Mouse (Mus musculus): Measurements from ENCODE around the gene Mnd1.

Gene Mnd1

DNA sequence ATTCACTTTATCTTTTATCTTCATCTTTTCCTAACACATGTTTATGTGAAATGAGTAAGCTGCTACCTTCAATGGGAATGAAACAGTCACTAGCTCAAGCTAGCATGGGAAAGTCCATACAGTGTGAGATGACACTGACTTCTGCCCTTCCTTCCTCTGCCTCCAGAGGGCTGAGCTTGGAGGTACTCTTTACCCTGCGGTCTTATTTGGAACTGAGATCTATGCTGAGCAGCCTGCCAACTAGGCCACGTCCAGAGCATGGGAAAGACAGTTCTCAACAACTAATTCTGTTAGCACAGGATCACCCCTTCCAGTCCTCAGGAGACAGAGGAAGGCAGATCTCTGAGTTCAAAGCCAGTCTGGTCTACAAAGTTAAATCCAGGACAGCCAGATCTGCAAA is 64.6 kb downstream of the Mnd1 start:
- DNase-seq (ENCODE audit: low spot score) = no peak

DNA sequence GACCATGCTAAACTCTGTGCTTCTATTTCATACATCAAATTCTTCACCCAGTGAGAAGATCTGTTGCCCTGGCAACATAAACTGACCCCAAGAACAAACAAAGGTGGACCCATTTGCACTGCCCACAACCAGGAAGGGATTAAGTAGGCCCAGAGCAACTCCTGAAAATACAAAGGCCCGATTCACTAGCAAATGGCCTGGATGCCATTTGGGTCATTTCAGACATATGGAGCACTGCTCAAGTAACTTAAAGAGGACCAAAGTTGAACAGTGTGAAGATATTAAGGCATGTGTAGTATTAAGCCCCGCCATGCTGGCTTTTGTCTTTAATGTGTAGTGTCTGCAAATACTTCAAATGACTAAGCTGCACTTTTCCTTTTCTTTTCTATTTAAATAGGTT is 68.7 kb downstream of the Mnd1 start:
- no peak for DNase-seq (ENCODE audit: low spot score)

DNA sequence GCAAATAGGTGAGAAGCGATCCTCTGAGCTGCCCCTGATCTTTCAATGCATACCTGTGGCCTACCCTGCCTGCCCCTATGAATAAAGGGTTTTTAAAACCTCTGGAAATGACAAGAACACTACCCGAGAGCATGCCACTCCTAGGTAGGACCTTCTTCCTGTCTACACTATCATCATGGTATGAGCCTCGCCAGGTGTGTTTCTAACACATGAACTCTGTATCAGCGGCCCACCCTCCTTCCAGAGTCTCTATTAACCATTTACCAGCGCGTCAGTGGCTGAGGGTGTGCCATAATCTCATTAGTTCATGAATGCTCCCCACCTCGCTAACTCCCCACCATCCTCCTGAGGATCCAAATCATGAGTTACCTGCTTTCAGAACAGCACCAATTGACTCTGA is 69.2 kb downstream of the Mnd1 start:
- no peak for DNase-seq (ENCODE audit: low spot score)

DNA sequence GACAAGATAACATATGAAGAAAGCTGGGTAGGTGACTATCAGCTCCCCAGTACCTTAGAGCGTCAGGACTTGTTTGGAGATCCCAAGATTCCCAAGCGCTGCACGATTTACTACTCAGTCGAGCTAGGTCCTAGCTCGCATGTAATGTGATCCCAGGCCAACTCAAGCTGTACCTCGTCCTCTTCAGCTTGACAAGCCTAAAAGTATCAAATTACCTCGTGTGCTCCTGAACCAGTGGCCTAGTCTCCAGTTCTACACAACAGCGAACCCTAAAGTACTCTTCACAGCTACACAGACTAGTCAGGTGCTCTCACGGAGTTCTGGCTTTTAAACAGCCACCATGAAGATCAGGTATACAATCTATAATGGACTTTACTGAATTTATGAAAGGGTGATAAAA is 70.2 kb downstream of the Mnd1 start:
- DNase-seq (ENCODE audit: low spot score) = no peak

DNA sequence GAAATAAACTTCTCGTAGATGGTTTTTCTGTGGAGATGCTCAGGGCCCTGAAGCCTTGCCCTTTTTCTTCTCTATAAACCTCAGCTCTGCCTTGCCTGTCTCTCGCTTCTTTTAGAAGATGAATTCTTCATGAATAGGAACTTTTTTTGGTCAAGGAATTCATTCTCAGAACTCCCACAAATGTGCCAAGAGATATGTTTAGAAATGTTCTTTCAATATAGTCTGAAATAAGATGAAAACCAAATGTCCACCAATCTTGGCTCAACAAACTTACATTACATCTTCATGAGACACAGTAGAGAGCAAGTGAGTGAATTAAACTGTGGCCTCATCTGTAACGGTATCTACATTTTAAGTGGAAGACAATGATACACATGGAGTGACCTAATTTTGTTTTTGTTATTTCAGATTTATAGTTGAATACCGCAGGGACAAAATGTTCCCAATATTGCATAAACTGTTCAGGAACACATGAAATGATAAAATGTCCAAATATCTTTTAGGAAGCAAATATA is 74.3 kb downstream of the Mnd1 start:
- DNase-seq (ENCODE audit: low spot score) = no peak

DNA sequence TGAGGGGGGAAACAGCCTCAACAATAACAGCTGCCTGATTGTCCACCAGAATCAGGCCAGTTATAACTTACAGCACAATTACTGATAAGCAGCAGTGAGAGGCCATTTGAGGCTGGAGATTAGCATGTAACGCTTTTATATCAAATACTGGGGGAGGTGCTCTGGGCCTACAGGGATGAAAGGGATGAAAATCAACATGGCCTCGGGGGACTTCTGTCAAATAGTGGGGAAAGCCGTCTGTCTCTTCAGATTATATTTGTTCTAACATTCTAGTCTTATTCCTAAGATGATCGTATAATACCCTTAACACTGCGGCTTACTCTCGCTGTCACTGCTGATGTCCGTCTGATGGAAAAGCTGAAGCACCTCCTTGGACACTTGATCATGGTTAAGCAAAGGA is 75.5 kb downstream of the Mnd1 start:
- no peak for DNase-seq (ENCODE audit: low spot score)

DNA sequence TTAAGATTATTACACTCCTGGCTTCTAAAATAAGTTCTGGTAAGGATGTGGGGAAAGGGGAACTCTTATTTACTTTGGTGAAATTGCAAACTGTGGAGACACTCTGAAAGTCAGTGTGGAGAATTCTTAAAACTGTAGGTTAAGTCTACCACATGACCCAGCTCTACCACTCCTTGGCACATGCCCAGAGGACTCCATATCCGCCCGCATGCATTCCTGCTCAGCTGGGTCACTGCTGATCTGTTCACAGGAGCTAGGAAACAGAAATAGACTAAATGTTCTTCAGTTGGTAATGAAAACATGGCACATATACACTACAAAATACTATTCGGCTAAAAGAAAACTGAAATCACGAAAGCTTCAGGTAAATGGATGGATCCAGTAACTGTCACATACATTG is 78.1 kb downstream of the Mnd1 start:
- no peak for DNase-seq (ENCODE audit: low spot score)

DNA sequence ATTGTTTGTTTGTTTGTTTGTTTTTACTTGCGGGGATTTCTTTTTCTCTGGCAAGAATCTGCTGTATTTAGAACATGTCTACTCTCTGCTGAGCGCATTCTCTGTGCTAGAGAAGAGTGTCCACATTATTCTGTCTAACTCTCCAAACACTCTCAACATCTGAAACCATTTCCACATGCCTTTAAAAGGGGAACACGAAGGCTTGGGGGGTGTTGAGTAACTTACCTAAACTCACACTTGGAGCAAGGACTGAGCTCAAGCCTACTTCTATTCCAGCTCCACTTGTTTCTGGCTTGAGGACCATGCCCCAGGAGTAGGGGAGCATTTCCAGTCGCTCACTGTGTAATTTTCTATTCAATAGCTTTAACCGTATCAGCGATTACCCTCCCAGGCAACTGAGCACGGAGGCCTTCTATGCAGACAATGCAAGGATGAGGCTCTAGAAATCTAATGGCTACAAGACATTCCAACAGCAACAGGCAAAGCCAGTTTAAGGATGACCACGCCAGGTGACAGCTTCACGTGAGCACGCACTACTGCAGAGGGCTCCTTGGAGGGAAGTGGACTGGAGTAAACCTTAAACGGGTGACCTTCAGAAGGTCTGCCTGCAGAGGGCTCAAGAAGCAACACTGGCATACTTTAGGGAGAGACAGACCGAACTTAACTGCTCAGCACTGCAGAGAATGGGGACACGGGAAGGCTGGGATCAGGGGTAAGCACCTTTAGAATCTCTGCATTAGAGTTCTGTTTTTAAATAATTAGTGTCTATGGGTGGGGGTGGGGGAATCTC is 78.8 kb downstream of the Mnd1 start:
- no peak for DNase-seq (ENCODE audit: low spot score)

DNA sequence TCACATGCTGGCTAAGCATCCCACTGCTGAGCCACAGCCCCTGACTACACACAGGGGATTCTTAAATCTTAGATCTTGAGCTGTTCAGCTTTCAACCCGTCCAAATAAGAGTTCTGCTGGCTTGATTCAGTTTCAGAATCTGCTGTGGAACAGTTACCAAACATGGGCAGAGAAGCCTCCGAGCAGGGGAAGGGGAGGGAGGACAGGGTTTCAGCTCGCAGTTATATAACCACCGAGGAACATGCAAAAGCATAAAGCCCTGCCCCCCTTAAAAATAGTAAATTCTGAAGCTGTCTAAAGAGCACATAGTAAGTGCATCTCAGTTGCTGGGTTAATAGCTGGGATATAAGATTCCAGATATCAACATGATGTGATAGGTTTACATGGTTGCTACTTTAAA is 80.1 kb downstream of the Mnd1 start:
- no peak for DNase-seq (ENCODE audit: low spot score)

DNA sequence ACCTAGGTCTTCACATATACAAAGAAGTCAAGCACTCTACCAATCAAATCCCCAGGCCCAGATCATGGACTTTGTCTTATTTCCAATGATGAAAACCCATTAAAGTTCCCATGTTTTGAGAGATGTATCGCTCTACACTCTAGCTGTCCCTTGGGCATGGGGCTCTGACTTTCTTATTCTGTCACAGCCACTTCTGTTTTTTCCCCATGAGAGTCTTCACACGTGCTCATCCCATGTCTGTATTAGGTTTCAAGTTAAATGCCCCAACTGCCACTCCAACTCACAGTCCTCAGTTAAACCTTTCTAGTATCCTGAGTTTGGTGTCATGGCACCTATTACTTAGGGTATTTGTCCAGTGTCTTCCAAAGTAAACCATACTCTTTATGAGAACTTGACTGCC is 80.8 kb downstream of the Mnd1 start:
- DNase-seq (ENCODE audit: low spot score) = no peak

DNA sequence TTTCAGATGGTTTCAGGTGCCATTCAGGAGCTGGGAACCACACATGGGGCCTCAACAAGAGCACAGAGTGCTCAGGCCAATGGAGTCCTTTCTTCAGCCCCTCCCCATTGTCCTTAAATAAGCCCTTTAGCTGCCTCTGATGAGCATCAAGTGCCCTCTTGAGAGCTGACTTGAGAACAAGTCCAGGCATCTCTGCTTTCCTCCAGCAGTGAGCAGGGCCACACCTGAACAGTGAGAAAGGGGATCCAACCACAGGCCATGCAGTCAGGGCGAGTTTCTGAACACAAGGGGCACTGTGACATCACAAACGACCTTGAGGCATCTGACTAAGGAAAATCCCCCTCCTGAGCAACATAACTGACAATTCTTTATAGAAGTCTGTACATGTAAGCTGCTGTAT is 83.9 kb downstream of the Mnd1 start:
- DNase-seq (ENCODE audit: low spot score) = no peak

DNA sequence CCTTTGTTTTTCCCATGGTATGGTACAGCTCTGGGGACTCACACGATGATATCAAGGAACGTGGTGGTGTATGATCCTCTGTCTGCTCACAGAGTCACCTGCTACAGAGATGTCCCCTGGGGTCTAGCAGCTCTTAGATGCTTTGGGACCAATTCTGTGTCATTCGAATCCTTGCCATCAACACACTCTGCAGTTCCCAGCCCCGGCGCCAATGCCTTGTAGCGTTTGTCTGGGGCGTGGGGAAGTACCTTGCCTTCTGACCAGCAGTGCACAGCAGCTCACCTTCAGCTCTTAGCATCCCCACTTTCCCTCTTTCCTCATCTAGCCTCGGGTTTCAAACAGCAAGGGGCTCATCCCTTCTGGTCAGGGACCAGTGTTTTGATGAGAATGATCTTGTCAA is 84.8 kb downstream of the Mnd1 start:
- no peak for DNase-seq (ENCODE audit: low spot score)

DNA sequence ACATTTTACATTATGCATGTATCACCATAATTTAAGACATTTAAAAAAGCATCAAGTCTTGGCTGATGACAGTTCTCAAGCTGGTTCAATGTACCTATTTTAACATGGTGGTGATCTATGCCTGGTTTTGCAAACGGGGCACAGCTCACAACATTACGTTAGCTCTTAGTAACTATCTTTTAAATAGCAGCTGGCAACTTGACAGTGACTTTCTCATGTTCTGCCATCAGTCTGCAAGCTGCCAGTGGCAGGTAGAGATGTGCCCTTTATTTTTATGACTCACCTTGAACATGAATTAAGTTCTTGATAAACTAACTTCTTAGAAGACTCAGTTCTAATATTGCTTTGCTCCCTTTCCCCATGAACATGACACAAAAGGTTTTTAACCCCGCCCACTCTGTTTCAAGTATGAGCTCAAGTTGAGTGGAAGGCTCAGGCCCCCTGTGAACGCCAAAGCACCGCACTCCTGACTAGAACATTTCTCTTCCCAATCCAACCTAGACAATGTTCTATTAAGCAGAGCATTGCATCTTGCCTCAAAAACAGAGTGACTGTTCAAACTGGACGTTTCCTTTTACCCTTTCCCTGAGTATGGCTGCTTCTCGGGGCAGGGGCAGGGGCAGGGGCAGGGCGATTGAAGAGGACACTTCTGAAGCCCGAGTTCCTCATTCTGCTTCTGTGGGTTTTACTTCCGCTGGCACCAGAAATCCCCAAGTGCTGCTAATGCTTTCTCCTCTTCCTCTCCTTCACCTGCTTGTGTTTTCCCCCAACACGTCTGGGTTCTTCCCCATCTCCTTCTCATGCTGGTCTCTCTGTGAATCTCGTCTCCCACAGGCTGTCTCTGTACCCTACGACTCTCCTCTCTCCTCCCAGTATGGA is 86.5 kb downstream of the Mnd1 start:
- no peak for DNase-seq (ENCODE audit: low spot score)

DNA sequence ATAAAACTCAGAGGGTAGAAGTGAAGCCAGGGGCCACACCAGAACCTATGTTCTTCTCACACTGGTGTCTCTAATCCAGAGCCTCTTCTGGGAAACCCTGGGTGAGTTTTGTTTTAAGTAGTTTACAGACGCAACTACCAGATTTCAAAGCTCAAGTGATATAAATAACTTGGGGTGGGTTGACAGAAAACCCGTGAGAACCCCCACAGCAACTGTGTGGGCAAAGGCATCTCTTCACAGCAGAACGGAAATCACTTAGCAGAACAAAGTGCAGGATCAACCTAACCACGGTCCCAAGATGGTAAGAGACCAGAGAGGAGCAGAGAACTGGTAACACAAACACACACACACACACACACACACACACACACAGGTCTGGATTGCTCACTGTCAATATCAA is 89.8 kb downstream of the Mnd1 start:
- no peak for DNase-seq (ENCODE audit: low spot score)

DNA sequence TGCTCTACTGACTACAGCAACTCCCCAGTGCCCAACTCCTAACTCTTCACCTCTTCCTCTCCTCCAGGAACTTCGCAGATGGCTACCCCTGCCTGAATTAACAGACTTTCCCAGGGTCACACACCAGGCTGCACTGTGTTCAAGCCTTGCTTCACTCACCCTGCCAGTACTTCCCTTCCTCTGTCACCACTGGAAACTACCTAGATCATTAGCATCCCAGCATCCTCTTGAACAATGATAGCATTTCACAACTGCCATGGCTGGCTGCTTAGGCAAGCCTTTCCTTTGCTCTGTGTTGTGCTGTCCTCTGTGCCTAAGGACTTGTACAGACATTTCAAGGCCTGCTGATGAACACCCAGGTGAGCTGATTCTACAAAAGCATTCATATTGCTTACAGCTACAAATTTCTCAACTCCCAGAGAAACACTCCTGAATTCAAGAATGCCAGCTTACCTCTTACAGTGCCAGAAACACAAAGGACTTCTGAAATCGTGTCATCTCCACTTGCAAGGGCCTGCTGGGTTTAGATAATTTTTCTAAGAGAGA is 92.1 kb downstream of the Mnd1 start:
- no peak for DNase-seq (ENCODE audit: low spot score)

DNA sequence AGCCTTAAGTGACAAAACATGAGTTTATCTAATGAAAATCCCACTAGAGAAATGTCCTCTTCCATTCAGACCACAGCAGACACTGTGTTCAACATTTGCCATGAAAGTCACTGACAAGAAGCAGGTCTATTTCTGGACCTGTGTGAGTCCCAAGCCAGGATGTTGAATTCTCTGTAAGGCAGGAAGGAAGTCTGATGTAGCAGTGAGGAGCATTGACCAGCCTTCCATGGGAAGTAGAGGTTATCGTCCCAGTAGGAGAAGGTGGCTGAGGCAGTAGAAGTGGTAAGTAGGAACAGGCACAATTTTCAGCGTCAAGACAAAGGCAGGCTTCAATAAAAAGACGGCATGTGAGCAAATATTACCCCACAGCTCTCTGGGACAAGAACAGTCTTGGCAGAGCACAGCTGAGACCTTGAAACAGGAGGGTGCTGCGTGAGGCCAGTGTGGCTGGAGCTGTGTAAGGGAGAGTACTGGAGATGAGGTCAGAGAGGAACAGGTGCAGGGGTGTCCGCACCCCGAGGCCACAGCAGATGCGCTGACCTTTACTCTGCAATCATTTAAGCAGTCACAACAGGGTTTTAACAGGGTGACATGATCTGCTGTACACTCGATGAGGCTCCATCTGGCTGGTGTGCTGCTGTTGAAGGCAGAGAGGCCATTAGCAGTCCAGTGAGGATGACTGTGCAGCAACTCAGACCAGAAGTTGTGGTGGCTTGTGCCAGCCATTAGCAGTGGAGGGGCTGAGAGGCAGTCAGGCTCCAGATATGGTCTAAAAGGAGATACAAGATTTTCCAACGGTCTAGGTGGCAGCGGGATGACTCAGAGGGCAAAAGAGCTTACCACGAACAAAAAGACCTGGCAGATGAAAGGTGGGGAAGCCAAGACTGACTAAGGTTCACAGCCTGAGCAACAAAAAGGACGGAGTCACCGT is 93.8 kb downstream of the Mnd1 start:
- no peak for DNase-seq (ENCODE audit: low spot score)

DNA sequence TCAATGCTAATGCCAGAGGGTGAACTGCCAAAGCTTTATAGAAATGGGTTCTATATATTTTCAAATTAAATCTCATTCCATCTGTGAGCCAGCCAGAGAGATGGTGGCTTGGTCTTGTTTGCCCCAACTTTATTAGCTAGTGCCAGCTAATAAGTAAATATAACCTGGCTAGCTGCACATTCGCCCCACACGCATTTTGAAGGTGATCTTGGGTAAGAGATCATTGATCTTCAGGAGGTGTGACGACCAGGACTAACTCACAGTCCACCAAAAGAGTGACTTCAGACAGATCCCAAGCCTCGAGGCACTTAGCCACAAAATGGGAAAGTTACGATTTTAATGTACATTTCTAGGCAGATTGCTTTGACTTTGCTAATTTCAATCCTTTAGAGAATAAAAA is 94.6 kb downstream of the Mnd1 start:
- no peak for DNase-seq (ENCODE audit: low spot score)

DNA sequence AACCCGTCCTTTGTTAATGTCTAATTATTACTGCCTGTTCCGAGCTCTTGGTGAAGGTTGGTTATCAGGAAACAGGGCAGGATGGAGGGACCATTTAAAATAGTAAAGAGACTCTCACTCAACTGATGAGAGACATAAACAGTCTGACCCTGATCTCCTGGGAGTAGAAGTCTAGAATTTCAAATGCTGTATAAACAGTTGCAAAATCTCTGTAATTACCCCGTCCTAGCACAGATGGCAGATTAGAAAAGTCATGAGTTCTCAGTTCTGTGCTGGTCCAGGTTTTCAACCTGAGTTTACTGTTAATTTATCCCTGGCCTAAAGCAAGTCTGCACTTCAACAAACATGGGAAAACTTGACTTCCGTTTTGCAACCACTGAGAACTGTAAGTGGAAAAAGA is 95.5 kb downstream of the Mnd1 start:
- no peak for DNase-seq (ENCODE audit: low spot score)

DNA sequence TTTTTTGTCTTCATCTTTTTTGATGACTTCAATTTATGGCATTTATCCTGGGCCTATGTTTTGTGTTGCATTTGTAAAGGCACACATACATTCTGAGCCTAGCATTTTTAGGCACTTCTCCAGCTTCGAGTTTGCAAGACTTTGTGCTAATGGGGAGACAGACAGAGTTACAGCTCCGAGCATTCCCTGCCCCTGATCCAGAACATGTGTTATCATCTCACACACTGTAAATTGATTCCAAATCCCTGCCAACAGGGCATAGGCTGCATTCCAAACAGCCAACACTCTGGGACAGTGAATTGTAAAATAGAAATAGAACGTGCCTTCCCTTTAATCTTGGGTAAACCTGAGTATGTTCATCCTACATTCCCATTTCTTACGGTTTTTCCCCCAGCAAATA is 95.9 kb downstream of the Mnd1 start:
- DNase-seq (ENCODE audit: low spot score) = peak; percentile 9

DNA sequence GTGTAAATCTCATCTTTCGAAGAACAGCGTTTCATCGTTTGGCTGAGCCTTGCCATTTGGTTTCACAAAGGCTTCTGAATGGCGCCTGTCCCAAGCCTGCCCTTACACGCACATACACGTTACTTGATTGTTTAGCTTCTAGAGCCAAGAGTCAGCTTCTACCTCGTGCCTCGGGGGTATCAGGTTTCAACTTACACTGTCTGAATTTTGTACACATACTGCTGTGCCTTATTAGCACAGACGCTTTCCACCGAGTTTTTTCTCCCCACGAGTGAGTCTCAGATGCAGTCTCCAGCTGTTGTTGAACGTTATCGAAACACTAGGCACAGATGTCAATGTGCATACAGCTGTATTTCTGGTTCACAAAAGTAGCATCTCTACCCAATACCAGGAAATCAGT is 96.3 kb downstream of the Mnd1 start:
- no peak for DNase-seq (ENCODE audit: low spot score)

DNA sequence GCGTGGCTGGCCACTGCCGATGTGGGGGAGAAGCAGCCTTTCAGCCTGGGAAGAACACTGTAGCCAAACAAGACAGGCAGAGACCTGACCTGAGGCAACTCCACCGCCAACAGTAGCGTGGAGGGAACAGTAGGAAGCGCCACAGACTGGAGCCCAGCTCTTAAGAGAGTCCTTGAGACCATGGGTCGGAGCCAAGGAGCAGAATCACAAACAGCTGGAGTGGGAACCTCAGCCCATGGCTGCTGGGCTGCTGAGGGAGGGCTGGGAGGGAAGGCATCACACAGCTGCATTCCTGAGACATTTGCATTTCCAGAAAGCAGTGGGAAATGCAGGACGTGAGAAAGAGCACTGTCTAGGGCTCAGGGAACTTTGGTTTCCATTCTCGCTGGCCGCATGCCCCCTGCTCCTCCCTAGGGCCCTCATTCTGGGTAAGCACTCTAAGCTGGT is 106.8 kb downstream of the Mnd1 start:
- DNase-seq (ENCODE audit: low spot score) = no peak

DNA sequence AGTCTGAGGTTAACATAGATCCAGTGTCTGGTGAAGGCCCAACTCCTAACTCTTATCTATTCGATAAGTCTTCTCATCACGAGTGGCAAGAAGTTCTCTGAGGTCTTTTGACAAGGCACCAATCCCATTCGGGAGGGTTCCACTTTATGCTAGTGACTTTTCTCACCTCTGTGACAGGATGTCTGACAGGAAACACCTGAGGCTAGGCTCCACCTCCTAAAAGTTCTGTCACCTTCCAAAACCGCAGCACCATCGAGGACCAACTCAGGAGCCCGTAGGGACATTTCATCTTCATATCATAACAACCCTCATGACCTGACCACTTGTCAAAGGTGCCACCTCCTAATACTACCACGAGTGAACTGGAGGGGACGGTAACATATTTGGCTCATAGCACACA is 109.4 kb downstream of the Mnd1 start:
- DNase-seq (ENCODE audit: low spot score) = no peak

All from layer of hippocampus, adult 11-12 months (tissue).